Mouse (Mus musculus) heart, postnatal 0 days (tissue): ENCODE measurements around the gene Tcf19. TPM values are rescaled to one million over a fixed set of nuclear protein-coding genes. Genes with fewer than 3 reads are reported as not detected.
A peak's percentile ranks its signal among the peaks of the same experiment; 100 is the strongest.
"Not testable (repeated sequence)": the region's sequence is repeated elsewhere in the genome, so short reads cannot be mapped to it uniquely, and the experiment has no call there.

Experiments used
- ATAC-seq: fragments of 200-750 bp; cut with Nextera tagmentation; 2 replicates; pipeline ENCODE4 v1.8.0; 2017; ENCODE audit warnings: low read depth, moderate number of reproducible peaks, moderate library complexity; ENCODE audit not compliant: insufficient read depth
- DNase-seq: peaks from one replicate; pipeline ENCODE4 v3.0.0-alpha.2; 2016; ENCODE audit warnings: low spot score
- H3K27ac ChIP-seq: fragments of 300-500 bp; sonication (generic); 2 replicates; pipeline ENCODE4 v1.5.1; 2014; ENCODE audit warnings: low read depth, mild to moderate bottlenecking
- H3K27me3 ChIP-seq: fragments of 300-500 bp; sonication (generic); 2 replicates; pipeline ENCODE4 v1.6.1; 2014; ENCODE audit warnings: low read length, mixed read lengths; ENCODE audit not compliant: control insufficient read depth, insufficient read depth
- H3K36me3 ChIP-seq: fragments of 300-500 bp; sonication (generic); replicated peaks from 2 replicates; pipeline ENCODE4 v1.6.1; 2014; ENCODE audit warnings: low read length, mixed read lengths; ENCODE audit not compliant: control insufficient read depth, insufficient read depth
- H3K4me1 ChIP-seq: fragments of 300-500 bp; sonication (generic); 2 replicates; pipeline ENCODE4 v1.6.1; 2014; ENCODE audit warnings: antibody characterized with exemption; ENCODE audit not compliant: control insufficient read depth, insufficient read depth
- H3K4me2 ChIP-seq: fragments of 300-500 bp; sonication (generic); 2 replicates; pipeline ENCODE4 v1.6.1; 2014; ENCODE audit warnings: low read depth, mild to moderate bottlenecking, low read length, moderate library complexity
- H3K4me3 ChIP-seq: fragments of 300-500 bp; sonication (generic); 2 replicates; pipeline ENCODE4 v1.5.1; 2014; ENCODE audit warnings: low read depth, low read length
- H3K9ac ChIP-seq: fragments of 300-500 bp; sonication (generic); replicated peaks from 2 replicates; pipeline ENCODE4 v1.6.1; 2014; ENCODE audit warnings: low read depth, low read length, mixed read lengths
- H3K9me3 ChIP-seq: fragments of 300-500 bp; sonication (generic); replicated peaks from 2 replicates; pipeline ENCODE4 v1.6.1; 2016; ENCODE audit warnings: low read length; ENCODE audit not compliant: control insufficient read depth
- CTCF ChIP-seq: IDR thresholded peaks from 2 replicates; pipeline ENCODE4 v1.5.1; 2016; ENCODE audit warnings: antibody characterized with exemption, control low read depth, low read depth
- EP300 ChIP-seq: IDR thresholded peaks from 2 replicates; pipeline ENCODE4 v1.6.1; 2016; ENCODE audit warnings: antibody characterized with exemption, low read depth
- WGBS: fragments of 180-500 bp; shearing (Covaris S2); extraction: QIAGEN DNeasy Blood & Tissue Kit; methylation state at CpG from one replicate; pipeline ENCODE4 v1.1.7; 2014; 5-methylcytosine and 5-hydroxymethylcytosine counted together
- polyA plus RNA-seq: library from polyadenylated mRNA; unstranded; fragments of >200 nt; fragmentation: Nextera tagmentation; extraction: Ambion mirVana; gene quantifications from 2 replicates; pipeline ENCODE4 v1.2.1, GENCODE M21; 2015
- total RNA-seq: library from RNA; depleted of rRNA; stranded (reverse); fragments of >200 nt; gene quantifications from 2 replicates; pipeline ENCODE4 v1.2.3, GENCODE M21; 2014; ENCODE audit warnings: low replicate concordance

Gene Tcf19
- total and polyA plus RNA-seq, 2 experiments from 2014 or later: 21.3 to 68.0 TPM

GRCm38 (mm10) chr17:35514756-35515155, 1.9 kb downstream of the Tcf19 start:
- Histone ChIP-seq H3K9ac (peak overlapping the region; percentile 64; the same call in 1 of the 2 replicates), H3K4me1 (peaks cover 21% of the 10 kb centered on the region), H3K36me3 (peaks cover 3% of the 10 kb centered on the region; the same call in 1 of the 2 replicates), H3K27me3 (no peaks in the 10 kb centered on the region), H3K27ac (no peak overlapping the region), H3K4me2 (peak overlapping the region; percentile 84), H3K4me3 (peak overlapping the region; percentile 64; the same call in 1 of the 2 replicates), H3K9me3 (no peaks in the 10 kb centered on the region)
- TF ChIP-seq CTCF (no peak), EP300 (no peak)
- DNase-seq (no peak), ATAC-seq (no peak)
- WGBS: 69% methylated on average over 6 of the region's 6 CpGs

- 10% methylated on average over 2 of the region's 2 CpGs for WGBS
- H3K36me3 ChIP-seq: peaks cover 3% of the 10 kb centered on the region; the same call in 1 of the 2 replicates
These were observed 2.7 kb downstream of the Tcf19 start for GRCm38 (mm10) chr17:35513886-35514285.

GRCm38 (mm10) chr17:35512916-35513626, 3.6 kb downstream of the Tcf19 start:
- Histone ChIP-seq H3K4me2 (no peak overlapping the region), H3K36me3 (peaks cover 3% of the 10 kb centered on the region; the same call in 1 of the 2 replicates), H3K27ac (no peak overlapping the region), H3K4me3 (no peak overlapping the region), H3K27me3 (peaks cover 6% of the 10 kb centered on the region), H3K4me1 (peaks cover 21% of the 10 kb centered on the region), H3K9me3 (no peaks in the 10 kb centered on the region), H3K9ac (no peak overlapping the region)
- 93% methylated on average over 7 of the region's 7 CpGs for WGBS
- TF ChIP-seq CTCF: peak; percentile 63
- no peak for TF ChIP-seq EP300
- ATAC-seq (no peak), DNase-seq (peak; percentile 26)

More at GRCm38 (mm10) chr17:35513886-35514285, 2.7 kb downstream of the Tcf19 start:
- no peaks in the 10 kb centered on the region for H3K9me3 ChIP-seq
- no peak overlapping the region for H3K4me2 ChIP-seq
- peaks cover 21% of the 10 kb centered on the region for H3K4me1 ChIP-seq
- H3K27me3 ChIP-seq: peaks cover 2% of the 10 kb centered on the region; the same call in 1 of the 2 replicates
- no peak for TF ChIP-seq EP300
- TF ChIP-seq CTCF: peak; percentile 70
- H3K4me3 ChIP-seq: no peak overlapping the region
- DNase-seq: peak; percentile 21
- ATAC-seq: no peak
- H3K9ac ChIP-seq: no peak overlapping the region
- H3K27ac ChIP-seq: no peak overlapping the region

GRCm38 (mm10) chr17:35509284-35509683, 7.3 kb downstream of the Tcf19 start:
- DNase-seq (peak; percentile 34), ATAC-seq (no peak)
- Histone ChIP-seq H3K36me3 (peaks cover 3% of the 10 kb centered on the region; the same call in 1 of the 2 replicates), H3K4me3 (no peak overlapping the region), H3K4me1 (no peaks in the 10 kb centered on the region), H3K4me2 (no peak overlapping the region), H3K9me3 (no peaks in the 10 kb centered on the region), H3K27me3 (peaks cover 41% of the 10 kb centered on the region), H3K27ac (no peak overlapping the region), H3K9ac (no peak overlapping the region)
- whole genome bisulfite sequencing: 13% methylated on average over 8 of the region's 8 CpGs
- TF ChIP-seq EP300 (no peak), CTCF (peak; percentile 63)

GRCm38 (mm10) chr17:35508279-35508678, 8.3 kb downstream of the Tcf19 start:
- H3K36me3 ChIP-seq, H3K4me2 ChIP-seq, H3K4me3 ChIP-seq, H3K9me3 ChIP-seq, DNase-seq, H3K9ac ChIP-seq, ATAC-seq, H3K4me1 ChIP-seq, H3K27ac ChIP-seq: not testable (repeated sequence)
- 46% methylated on average over 5 of the region's 5 CpGs for WGBS
- peaks cover 47% of the 10 kb centered on the region for H3K27me3 ChIP-seq
